Mouse (Mus musculus) liver (tissue): ENCODE measurements around the gene Cfap20.
"Not testable (repeated sequence)": the region's sequence is repeated elsewhere in the genome, so short reads cannot be mapped to it uniquely, and the experiment has no call there.

ENCODE experiments used
- DNase-seq: peaks from one replicate; pipeline ENCODE4 v3.0.0-alpha.2; 2020; ENCODE audit warnings: mixed read lengths

Gene Cfap20

GRCm38 (mm10) chr8:95411309-95411972, 23.2 kb downstream of the Cfap20 start:
- DNase-seq: no peak

- DNase-seq: no peak
Measured at GRCm38 (mm10) chr8:95409518-95409917, 25.2 kb downstream of the Cfap20 start.

GRCm38 (mm10) chr8:95401091-95401490, 33.6 kb downstream of the Cfap20 start:
- no peak for DNase-seq

GRCm38 (mm10) chr8:95399131-95399530, 35.5 kb downstream of the Cfap20 start:
- DNase-seq: no peak

GRCm38 (mm10) chr8:95397201-95397600, 37.5 kb downstream of the Cfap20 start:
- DNase-seq: no peak

- DNase-seq: no peak
Measured at GRCm38 (mm10) chr8:95396752-95397151, 37.9 kb downstream of the Cfap20 start.

GRCm38 (mm10) chr8:95395186-95395918, 39.3 kb downstream of the Cfap20 start:
- no peak for DNase-seq

- no peak for DNase-seq
Measured at GRCm38 (mm10) chr8:95392604-95393003, 42.1 kb downstream of the Cfap20 start.

- DNase-seq: no peak
Measured at GRCm38 (mm10) chr8:95391101-95391500, 43.6 kb downstream of the Cfap20 start.

GRCm38 (mm10) chr8:95390312-95390711, 44.4 kb downstream of the Cfap20 start:
- DNase-seq: no peak

- no peak for DNase-seq
Measured at GRCm38 (mm10) chr8:95387936-95388335, 46.7 kb downstream of the Cfap20 start.

- no peak for DNase-seq
Measured at GRCm38 (mm10) chr8:95387221-95387620, 47.4 kb downstream of the Cfap20 start.

- no peak for DNase-seq
Measured at GRCm38 (mm10) chr8:95386037-95386436, 48.6 kb downstream of the Cfap20 start.

GRCm38 (mm10) chr8:95384501-95384900, 50.2 kb downstream of the Cfap20 start:
- DNase-seq: no peak

- no peak for DNase-seq
Measured at GRCm38 (mm10) chr8:95381595-95381994, 53.1 kb downstream of the Cfap20 start.

- no peak for DNase-seq
Measured at GRCm38 (mm10) chr8:95380953-95381352, 53.7 kb downstream of the Cfap20 start.

GRCm38 (mm10) chr8:95378928-95379327, 55.7 kb downstream of the Cfap20 start:
- not testable (repeated sequence) for DNase-seq

- DNase-seq: no peak
Measured at GRCm38 (mm10) chr8:95377863-95378291, 56.8 kb downstream of the Cfap20 start.

GRCm38 (mm10) chr8:95377101-95377500, 57.6 kb downstream of the Cfap20 start:
- DNase-seq: no peak

GRCm38 (mm10) chr8:95376309-95376999, 58.2 kb downstream of the Cfap20 start:
- DNase-seq: no peak

- no peak for DNase-seq
Measured at GRCm38 (mm10) chr8:95375374-95375930, 59.2 kb downstream of the Cfap20 start.

- no peak for DNase-seq
Measured at GRCm38 (mm10) chr8:95374429-95374828, 60.2 kb downstream of the Cfap20 start.

GRCm38 (mm10) chr8:95373389-95374002, 61.2 kb downstream of the Cfap20 start:
- no peak for DNase-seq
